Mouse (Mus musculus) gastrocnemius, postnatal 10 days (tissue): ENCODE measurements around the gene Ppp1r26. TPM values are rescaled to one million over a fixed set of nuclear protein-coding genes. Genes with fewer than 3 reads are reported as not detected.

Source experiments
- DNase-seq: peaks from one replicate; pipeline ENCODE4 v3.0.0; 2021; ENCODE audit warnings: mixed read lengths
- long read RNA-seq, 2 experiments: library from polyadenylated mRNA; stranded (forward); transcript quantifications; one replicate each; pipeline ENCODE4 v2.0.0; 2021
- total RNA-seq, 2 experiments: library from RNA; stranded (reverse); gene quantifications; 2 replicates each; pipeline ENCODE4 v1.2.3; 2021

The Ppp1r26 gene
- 1 to 10 TPM; 3.0 to 4.7 TPM for total RNA-seq
- long read RNA-seq, experiment 1, partial matches to known transcripts, result 0 of 1 reads
- long read RNA-seq, experiment 1, other reads (novel, unspliced or antisense), result 1 of 1 reads
- long read RNA-seq, experiment 2, partial matches to known transcripts, result 0 of 2 reads
- long read RNA-seq, experiment 2, other reads (novel, unspliced or antisense), result 2 of 2 reads

- peak; percentile 33 for DNase-seq
Observed at GRCm38 (mm10) chr2:28446515-28447314, at the start of gene Ppp1r26. Gene Ppp1r26 (plus strand): TSS chr2:28446800.

DNA sequence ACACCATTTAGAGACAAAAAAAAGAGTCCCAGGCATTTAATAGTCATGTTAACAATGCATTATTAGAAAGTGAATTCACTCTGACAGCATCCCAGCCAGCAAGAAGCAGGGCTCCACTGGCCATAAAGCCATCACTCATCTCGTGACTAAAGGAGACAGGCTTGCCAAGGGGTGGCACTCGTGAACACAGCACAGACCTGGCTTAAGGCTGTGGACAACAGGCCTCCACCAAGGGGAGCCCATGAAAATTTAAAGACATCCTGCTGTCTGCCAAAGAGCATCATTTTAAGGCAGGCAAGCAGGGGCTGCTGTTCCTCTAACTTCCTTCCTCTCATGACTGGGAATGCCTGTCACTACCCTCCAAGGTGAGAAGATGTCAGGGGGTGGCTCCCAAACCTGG lies 49.7 kb upstream of the Ppp1r26 start:
- DNase-seq, result no peak

- no peak for DNase-seq
Observed at GRCm38 (mm10) chr2:28397417-28398119, 49.0 kb upstream of the Ppp1r26 start.

- no peak for DNase-seq
Observed at GRCm38 (mm10) chr2:28401647-28402046, 45.0 kb upstream of the Ppp1r26 start.

- no peak for DNase-seq
Observed at GRCm38 (mm10) chr2:28402128-28402527, 44.5 kb upstream of the Ppp1r26 start.

- no peak for DNase-seq
Observed at GRCm38 (mm10) chr2:28407796-28408195, 38.8 kb upstream of the Ppp1r26 start.

DNA sequence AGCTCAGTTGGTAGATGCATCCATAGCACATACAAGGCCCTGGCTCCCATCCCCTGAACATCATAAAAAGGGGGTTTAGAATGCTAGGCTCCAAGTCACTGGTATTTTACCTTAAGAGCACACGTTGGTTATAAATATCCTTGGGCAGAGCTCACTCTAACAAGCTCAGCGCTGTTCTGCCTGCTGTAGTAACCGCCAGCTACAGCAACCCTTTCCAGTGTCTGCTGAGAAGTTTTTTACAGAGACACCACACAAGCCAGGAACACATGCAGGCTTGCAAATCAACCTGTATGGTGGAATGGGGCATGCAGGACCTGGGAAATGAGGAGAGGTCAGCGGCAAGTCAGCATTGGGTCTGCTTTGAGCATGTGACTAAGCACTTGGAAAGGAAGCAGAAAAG lies 37.5 kb upstream of the Ppp1r26 start:
- no peak for DNase-seq

DNA sequence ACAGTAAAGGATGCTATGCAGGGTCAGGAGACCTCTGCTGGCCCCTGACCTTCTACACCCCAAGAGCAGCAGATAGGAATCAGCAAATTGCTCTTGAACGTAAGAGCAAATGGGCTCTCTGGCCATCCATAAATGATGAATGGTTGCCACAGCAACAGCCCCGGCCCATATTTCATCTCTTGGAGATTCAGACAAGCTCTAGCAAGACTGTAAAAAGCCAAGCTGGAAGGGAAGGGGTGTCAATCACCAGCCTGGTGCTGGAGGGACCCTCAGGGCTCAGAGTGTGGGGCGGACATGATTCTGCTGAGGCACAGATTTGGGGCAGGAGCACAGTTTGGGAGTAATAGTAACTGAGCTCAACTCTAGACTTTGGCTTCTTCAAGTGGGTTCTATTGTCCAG lies 37.0 kb upstream of the Ppp1r26 start:
- DNase-seq, result no peak

GRCm38 (mm10) chr2:28412936-28413335 lies 33.7 kb upstream of the Ppp1r26 start:
- DNase-seq, result peak; percentile 26

DNA sequence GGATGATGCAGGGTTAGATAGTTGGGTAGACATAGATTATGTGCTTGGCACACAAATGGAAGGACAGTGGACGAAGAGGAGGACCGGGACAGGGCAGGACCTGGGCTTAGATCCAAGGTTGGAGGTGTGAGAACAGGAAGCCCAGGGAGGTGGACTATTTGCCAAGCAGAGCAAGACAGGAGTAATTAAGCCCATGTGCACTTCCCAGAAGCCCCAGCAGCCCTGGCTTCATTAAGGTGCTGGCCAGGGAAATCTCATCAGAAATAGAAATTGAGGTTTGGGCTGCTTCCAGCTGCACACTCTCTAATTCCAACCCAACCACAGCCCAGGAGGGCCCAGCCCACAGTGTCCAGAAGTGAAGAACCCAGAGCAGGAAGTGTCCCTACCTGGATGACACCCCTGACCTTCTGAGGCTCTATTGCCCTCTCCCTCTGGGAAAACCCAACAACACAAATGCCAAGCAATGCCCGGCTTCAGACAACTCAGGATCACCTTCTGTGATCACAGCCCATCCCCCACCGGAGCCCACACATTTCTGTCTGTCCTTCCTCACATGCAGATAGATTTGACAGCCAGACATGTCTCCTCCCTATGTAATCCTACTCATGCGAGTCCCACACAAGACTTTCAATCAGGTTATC lies 32.4 kb upstream of the Ppp1r26 start:
- no peak for DNase-seq

GRCm38 (mm10) chr2:28414757-28415137 lies 31.9 kb upstream of the Ppp1r26 start:
- DNase-seq, result no peak

- peak; percentile 18 for DNase-seq
Observed at GRCm38 (mm10) chr2:28415387-28416024, 31.1 kb upstream of the Ppp1r26 start.

DNA sequence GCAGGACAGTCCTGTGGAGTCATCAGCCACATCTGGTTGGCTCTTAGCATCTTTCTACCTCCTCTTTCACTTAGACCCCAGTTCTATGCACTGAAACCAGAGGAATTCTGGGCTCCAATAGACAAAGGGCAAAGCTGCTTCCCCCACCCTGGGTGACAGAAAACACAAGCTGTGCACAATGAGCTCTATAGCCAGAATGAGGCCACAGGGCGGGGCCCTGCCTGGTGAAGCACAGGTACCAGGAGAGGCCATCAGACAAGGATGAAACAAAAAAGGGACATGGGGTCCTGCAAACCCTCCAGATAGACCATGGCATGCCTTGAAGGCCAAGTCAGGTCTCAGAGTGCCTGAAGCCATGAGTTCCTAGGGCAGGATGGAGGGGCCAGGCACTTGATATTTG lies 30.1 kb upstream of the Ppp1r26 start:
- DNase-seq, result no peak

DNA sequence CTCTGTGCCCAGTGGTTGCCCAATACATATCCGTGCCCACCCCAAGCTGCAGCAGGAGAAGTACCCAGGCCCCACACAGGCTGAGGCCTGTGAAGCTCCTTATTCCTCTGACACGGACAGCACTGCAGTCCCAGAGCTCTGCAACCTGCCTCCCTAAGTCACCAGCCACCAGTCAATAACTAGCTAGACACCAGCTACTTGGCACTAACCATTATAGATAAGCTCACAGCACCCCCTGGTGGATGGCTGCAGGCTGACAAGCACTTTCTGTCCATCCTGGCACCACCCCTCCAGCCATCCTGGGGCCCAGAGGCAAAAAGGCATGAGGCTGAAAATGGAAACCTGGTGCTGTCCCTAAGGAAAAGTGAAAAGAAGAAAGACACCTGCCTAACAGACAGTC lies 28.6 kb upstream of the Ppp1r26 start:
- peak; percentile 93 for DNase-seq

GRCm38 (mm10) chr2:28419898-28420297 lies 26.7 kb upstream of the Ppp1r26 start:
- DNase-seq, result peak; percentile 94

- DNase-seq, result peak; percentile 36
Observed at GRCm38 (mm10) chr2:28423167-28423566, 23.4 kb upstream of the Ppp1r26 start.

GRCm38 (mm10) chr2:28427226-28427625 lies 19.4 kb upstream of the Ppp1r26 start:
- DNase-seq, result no peak

DNA sequence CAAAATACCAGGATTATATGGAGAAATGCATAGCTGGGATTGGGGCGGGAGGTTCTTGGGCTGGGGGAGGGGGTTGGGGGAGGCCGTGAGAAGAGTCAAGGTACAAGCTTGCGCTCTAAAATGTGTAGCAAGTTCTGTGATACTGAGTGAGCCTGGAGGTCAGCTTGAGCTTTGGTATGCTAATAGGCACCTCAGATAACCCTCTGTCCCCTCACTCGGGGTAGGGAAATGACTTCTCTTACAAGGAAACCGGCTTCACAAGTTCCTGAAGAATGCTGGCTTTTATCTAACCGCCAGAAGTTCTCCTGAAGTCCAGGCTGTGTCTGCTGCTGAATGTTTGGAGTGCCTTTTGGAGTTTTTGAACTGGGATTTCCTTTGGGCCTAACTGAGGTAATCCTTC lies 15.8 kb upstream of the Ppp1r26 start:
- DNase-seq, result no peak

- peak; percentile 52 for DNase-seq
Observed at GRCm38 (mm10) chr2:28432811-28433210, 13.8 kb upstream of the Ppp1r26 start.

DNA sequence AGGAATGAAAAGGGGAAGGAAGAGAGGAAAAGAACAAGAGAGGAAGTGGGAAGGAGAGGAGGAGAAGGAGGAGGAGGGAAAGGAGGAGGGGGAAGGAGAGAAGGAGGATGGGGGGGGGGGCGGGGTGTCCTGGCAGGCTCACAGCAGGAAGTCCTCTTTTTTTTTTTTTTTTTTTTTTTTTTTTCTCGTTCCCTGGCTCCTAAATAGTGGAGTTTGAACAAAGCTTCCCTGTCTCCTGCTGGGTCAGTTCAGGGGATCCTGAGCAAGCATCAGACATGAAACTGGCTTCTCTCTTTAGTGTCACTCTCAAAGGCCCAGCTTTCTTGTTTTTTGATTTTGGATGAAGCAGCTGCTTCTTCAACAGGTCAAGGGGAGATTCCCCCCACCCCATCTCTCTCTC lies 13.1 kb upstream of the Ppp1r26 start:
- no peak for DNase-seq

GRCm38 (mm10) chr2:28435401-28435800 lies 11.2 kb upstream of the Ppp1r26 start:
- DNase-seq, result no peak

DNA sequence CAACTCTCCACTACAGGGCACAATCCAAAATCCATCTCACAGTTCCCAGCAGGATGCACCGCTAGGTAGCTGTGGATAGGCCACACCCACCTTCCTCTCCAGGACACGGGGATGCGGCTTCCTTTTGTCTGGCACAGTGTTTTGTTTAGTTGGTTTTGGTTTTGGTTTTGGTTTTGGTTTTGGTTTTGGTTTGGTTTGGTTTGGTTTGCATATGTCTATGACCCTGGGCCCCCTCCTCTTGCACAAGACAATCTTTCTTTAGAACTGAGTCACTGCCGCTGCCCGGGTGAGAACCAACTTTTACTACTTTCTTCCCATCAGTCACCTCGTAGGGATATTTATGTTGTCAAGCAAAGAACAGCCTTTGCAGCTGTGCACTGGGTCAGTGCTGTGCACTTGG lies 5.8 kb upstream of the Ppp1r26 start:
- no peak for DNase-seq
